Mouse (Mus musculus) neural tube, embryonic 13.5 days (tissue): ENCODE data around the gene Slc6a13. TPM values are rescaled to one million over a fixed set of nuclear protein-coding genes. Genes with fewer than 3 reads are reported as not detected.

Experiments used
- microRNA-seq: library from miRNA; unstranded; fragments of <30 nt; microRNA quantifications from one replicate; pipeline ENCODE4, GENCODE M21; 2016
- polyA plus RNA-seq: library from polyadenylated mRNA; unstranded; fragments of >200 nt; fragmentation: Nextera tagmentation; extraction: Ambion mirVana; gene quantifications from 2 replicates; pipeline ENCODE4 v1.2.1, GENCODE M21; 2015

The Slc6a13 gene
- polyA plus RNA-seq, 1 experiment from 2014 or later, result 34.5 TPM

Small RNAs within 50 kb of the gene (microRNA-seq; reads per million reads assigned to microRNA genes)
- gene Gm24855, result not detected

Other genes with a start within 250 kb of the Slc6a13 start
- 28.1 TPM in 2 replicates for gene Mical3, start 169.2 kb upstream of the Slc6a13 start, polyA plus RNA-seq
- 12.3 and 13.5 TPM in 2 replicates for gene Pex26, start 116.6 kb upstream of the Slc6a13 start, polyA plus RNA-seq
- 0.21 and 0.25 TPM in 2 replicates for gene Tuba8, start 89.5 kb upstream of the Slc6a13 start, polyA plus RNA-seq
- 1.0 and 2.9 TPM in 2 replicates for gene Usp18, start 54.3 kb upstream of the Slc6a13 start, polyA plus RNA-seq
- 0.63 and 0.89 TPM in 2 replicates for gene Slc6a12, start 42.8 kb downstream of the Slc6a13 start, polyA plus RNA-seq
- gene Iqsec3, start 173.5 kb downstream of the Slc6a13 start, polyA plus RNA-seq, result 13.6 and 14.0 TPM in 2 replicates